Mouse (Mus musculus): ENCODE measurements at regions not wholly inside any gene's neighbourhood (a gene's known extent, or its start where the extent isn't known, plus 50 kb on each side); places are given as distances from the start of the nearest gene placed in this dataset.
"Not testable (repeated sequence)": the region's sequence is repeated elsewhere in the genome, so short reads cannot be mapped to it uniquely, and the experiment has no call there.

DNA sequence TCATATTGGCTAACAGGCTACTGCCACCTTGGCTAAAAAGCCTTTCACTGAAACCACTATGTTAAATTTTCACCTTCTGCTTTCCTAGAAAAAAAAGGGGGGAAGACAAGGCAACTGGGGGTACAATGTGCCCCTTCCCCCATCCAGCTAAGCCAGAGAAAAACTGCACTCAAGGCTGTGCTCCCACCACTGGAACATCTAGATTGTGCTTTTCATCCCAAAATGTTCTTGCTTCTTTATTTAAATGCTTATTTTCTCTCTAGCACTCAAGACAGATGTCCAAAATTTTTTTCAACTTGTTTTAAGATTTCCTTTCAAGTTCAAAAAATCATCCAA lies 245.9 kb upstream of the 1700008P02Rik start:
- H3K9me3 ChIP-seq, result no peaks in the 10 kb centered on the region
- no peaks in the 10 kb centered on the region for H3K4me1 ChIP-seq
- H3K27ac ChIP-seq, result no peak overlapping the region
- DNase-seq (ENCODE audit: extremely low spot score, low spot score), result no peak
- H3K27me3 ChIP-seq (ENCODE audit: poor library complexity, severe bottlenecking), result no peaks in the 10 kb centered on the region
- H3K4me3 ChIP-seq, result no peak overlapping the region
- H3K36me3 ChIP-seq (replicated peaks), result no peaks in the 10 kb centered on the region

DNA sequence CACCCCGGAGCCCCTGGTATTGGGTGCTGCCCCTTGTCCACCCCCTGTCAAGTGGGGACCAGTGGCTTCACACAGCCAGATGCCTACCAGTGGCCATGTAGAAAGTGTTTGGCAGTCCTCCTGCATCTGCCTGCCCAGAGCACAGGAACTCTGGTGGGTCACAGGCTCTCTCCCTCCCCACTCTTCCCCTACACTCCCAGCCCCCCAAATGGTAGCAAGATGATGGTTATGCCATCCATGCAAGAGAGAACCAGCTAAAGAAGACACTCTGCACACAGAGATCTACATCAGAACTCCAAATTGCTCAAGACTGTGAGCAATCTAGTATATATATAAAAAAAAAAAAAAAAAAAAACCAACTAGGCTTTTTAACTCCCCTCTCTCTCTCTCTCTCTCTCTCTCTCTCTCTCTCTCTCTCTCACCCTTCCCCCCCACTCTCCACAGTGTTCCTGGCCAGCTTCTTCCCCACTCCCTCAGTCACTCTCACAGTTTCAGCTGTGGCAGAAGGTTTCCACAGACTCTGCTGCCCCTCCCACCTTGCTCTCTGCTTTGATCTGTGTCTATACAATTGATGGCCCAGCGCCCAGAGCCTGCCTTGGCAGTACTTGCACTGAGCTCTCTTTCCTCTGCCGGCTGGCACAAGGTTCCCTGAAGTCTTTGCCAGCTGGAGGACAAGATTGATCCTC lies 245.4 kb upstream of the 1700008P02Rik start:
- H3K4me1 ChIP-seq, result no peaks in the 10 kb centered on the region
- WGBS, result 79% methylated on average over 3 of the region's 3 CpGs
- no peak overlapping the region for H3K4me3 ChIP-seq
- no peaks in the 10 kb centered on the region for H3K36me3 ChIP-seq (replicated peaks)
- H3K27ac ChIP-seq, result no peak overlapping the region
- H3K27me3 ChIP-seq (ENCODE audit: poor library complexity, severe bottlenecking), result no peaks in the 10 kb centered on the region
- H3K9me3 ChIP-seq, result no peaks in the 10 kb centered on the region
- DNase-seq (ENCODE audit: extremely low spot score, low spot score), result no peak

DNA sequence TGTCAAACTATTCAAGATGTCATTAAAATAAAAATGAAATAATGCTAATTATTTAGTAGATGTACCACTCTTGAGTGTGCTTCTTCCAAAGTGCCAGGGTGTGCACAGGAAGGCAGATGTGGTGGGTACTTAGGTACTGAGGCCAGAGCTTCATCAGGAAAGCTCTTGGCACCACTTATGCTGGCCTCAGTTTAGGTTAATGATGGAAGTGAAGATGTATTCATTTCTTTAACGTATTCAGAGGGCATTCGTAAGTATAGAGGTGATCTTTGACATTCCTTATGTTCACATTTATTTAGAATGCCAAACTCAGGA lies 239.6 kb upstream of the 1700008P02Rik start:
- Histone ChIP-seq H3K36me3 (replicated peaks) (no peaks in the 10 kb centered on the region), H3K4me1 (no peaks in the 10 kb centered on the region), H3K27ac (no peak overlapping the region), H3K4me3 (no peak overlapping the region), H3K9me3 (no peaks in the 10 kb centered on the region), H3K27me3 (ENCODE audit: poor library complexity, severe bottlenecking) (no peaks in the 10 kb centered on the region)
- DNase-seq (ENCODE audit: extremely low spot score, low spot score), result no peak
- WGBS, result 92% methylated on average over 2 of the region's 2 CpGs

DNA sequence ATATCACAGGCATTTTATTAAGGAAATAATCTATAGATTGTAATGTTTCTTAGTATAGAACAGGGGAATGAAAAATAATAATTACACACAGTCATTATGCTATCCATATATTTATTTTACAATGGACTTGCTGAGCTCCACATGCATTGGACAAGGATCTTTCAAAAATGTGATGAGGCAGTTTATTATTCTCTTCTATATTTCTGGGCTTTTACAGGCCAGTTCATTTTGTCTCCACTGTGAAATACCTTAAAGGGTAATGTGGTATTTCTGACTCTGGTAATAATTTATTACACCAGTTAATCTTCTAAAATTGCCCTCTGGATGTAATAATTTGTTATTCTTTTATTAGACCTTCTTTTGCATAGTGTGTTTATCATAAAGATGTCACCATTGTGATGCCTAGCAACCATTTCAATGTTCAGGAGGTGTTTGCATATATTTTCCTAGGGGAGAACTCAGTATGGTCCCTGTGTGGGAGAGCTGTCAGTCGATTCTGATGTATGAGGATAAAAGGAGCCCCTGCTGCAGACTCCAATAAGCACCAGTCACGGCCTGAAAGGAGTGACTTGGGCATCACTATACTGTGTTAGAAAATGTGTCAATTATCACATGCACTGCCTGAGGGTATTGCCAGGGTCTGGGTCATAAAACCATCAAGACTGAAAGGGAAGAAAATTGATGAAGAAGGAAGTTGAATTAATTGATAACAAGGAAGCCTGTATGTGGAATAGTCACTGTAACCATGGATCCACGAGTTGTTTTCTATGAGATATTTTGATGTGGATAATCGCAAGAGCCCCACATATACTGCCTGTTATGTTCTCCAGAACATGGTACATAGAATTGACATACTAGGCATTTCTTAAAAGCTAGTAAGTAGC lies 239.0 kb upstream of the 1700008P02Rik start:
- H3K4me3 ChIP-seq, result no peak overlapping the region
- 69% methylated on average over 4 of the region's 4 CpGs for WGBS
- H3K27me3 ChIP-seq (ENCODE audit: poor library complexity, severe bottlenecking), result no peaks in the 10 kb centered on the region
- DNase-seq (ENCODE audit: extremely low spot score, low spot score), result no peak
- H3K27ac ChIP-seq, result no peak overlapping the region
- no peaks in the 10 kb centered on the region for H3K9me3 ChIP-seq
- H3K4me1 ChIP-seq, result no peaks in the 10 kb centered on the region
- H3K36me3 ChIP-seq (replicated peaks), result no peaks in the 10 kb centered on the region

DNA sequence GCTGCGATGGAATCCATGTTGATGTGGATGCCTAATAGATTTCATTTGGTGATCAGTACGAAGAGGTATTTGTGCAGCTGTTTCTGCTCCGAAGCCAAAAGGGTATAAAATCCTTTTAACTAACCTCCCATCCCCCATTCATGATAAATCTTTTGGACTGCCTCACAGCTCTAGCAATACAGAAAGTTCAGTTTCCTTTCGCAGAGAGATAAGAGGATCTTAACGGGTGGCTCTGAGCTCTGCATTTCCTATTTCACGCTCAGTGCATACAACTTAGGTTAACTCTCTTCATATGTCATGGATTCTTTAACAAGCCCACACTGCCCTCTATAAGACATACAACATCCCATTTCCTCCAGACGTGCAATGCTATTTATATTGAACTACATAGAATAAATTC lies 199.1 kb upstream of the 1700008P02Rik start:
- Histone ChIP-seq H3K36me3 (replicated peaks) (no peaks in the 10 kb centered on the region), H3K27me3 (ENCODE audit: poor library complexity, severe bottlenecking) (no peaks in the 10 kb centered on the region), H3K4me1 (no peaks in the 10 kb centered on the region), H3K27ac (no peak overlapping the region), H3K9me3 (no peaks in the 10 kb centered on the region), H3K4me3 (no peak overlapping the region)
- 74% methylated on average over 7 of the region's 7 CpGs for WGBS
- no peak for DNase-seq (ENCODE audit: extremely low spot score, low spot score)

DNA sequence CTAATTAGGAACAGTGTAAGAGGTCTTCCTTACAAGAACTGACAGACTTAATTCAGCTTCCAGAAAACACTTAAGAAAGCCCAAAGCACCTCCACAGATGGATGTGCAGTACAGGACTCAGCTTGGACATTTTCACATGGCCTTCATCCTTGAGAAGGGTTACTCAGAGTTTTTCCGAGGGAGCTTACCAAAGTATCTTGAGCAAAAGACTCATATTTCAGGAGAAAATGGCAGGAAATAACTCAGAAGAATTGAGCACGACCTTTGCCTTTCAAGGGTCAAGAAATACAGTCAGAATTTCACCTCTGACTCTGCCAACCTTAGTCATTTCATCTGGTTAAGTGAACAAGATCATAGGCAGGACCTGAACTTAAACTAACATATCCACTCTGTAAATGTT lies 192.1 kb upstream of the 1700008P02Rik start:
- 52% methylated on average over 2 of the region's 2 CpGs for WGBS

DNA sequence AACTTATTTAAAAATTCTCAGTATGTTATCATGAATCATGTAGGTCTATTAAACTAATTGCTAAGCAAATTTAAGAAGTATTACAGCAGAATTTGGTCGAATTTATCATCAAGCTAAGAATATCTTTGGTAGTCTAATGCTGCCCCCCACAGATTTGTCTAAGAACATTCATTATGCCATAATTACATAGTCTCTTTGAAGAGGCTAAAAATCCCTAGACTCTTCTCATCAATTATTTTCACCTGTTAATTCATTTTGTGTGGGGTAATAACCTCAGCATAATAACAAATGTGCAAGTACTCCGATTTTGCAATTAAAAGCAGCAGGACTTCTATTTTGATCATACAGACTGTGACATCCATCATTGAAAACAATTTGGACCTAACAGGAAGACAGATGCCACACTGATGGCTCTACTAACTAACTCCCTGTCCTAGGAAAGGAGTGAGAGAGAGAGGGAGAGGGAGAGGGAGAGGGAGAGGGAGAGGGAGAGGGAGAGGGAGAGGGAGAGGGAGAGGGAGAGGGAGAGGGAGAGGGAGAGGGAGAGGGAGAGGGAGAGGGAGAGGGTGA lies 189.2 kb upstream of the 1700008P02Rik start:
- H3K27ac ChIP-seq, result no peak overlapping the region
- WGBS, result 71% methylated on average over 2 of the region's 2 CpGs
- no peak overlapping the region for H3K4me3 ChIP-seq

More for the DNA sequence above, 192.1 kb upstream of the 1700008P02Rik start:
- H3K27ac ChIP-seq, result no peak overlapping the region
- H3K36me3 ChIP-seq (replicated peaks), result no peaks in the 10 kb centered on the region
- no peak overlapping the region for H3K4me3 ChIP-seq
- H3K27me3 ChIP-seq (ENCODE audit: poor library complexity, severe bottlenecking), result no peaks in the 10 kb centered on the region
- peaks cover 10% of the 10 kb centered on the region for H3K4me1 ChIP-seq
- no peaks in the 10 kb centered on the region for H3K9me3 ChIP-seq
- no peak for DNase-seq (ENCODE audit: extremely low spot score, low spot score)

DNA sequence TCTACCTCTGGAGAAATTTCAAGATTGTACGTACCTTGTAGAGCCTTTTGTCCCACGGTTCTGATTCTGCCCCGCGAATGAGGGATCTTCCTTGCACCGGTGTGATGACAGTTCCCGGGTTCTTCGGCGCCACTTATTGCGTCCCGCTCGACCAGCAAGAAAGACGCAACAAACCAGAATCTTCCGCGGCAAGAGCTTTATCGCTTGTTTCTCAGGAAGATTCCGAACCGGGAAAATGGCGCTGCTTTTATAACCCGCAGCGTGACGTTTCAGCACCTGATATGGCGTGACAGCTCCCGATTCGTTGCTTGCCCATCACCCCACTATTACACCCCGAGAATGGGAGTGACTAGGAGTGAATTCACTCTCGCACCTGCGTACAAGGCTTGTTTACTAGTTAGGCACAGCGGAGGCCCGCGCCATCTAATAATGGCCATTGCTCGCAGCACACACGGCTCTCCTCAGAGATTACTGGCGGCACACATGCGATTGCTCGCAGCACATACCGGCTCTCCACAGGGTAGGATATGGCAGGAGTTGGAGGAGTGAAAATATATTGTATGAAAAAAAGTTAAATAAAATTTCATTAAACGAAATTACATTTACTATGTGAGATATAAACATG lies 180.0 kb upstream of the 1700008P02Rik start:
- H3K9me3 ChIP-seq; H3K36me3 ChIP-seq (replicated peaks); H3K4me3 ChIP-seq; H3K27ac ChIP-seq; H3K27me3 ChIP-seq (ENCODE audit: poor library complexity, severe bottlenecking); H3K4me1 ChIP-seq; DNase-seq (ENCODE audit: extremely low spot score, low spot score): not testable (repeated sequence)
- WGBS, result 95% methylated on average over 34 of the region's 37 CpGs

More for the DNA sequence above, 189.2 kb upstream of the 1700008P02Rik start:
- H3K4me1 ChIP-seq, result peaks cover 10% of the 10 kb centered on the region
- no peaks in the 10 kb centered on the region for H3K36me3 ChIP-seq (replicated peaks)
- no peaks in the 10 kb centered on the region for H3K27me3 ChIP-seq (ENCODE audit: poor library complexity, severe bottlenecking)
- DNase-seq (ENCODE audit: extremely low spot score, low spot score), result no peak
- no peaks in the 10 kb centered on the region for H3K9me3 ChIP-seq

DNA sequence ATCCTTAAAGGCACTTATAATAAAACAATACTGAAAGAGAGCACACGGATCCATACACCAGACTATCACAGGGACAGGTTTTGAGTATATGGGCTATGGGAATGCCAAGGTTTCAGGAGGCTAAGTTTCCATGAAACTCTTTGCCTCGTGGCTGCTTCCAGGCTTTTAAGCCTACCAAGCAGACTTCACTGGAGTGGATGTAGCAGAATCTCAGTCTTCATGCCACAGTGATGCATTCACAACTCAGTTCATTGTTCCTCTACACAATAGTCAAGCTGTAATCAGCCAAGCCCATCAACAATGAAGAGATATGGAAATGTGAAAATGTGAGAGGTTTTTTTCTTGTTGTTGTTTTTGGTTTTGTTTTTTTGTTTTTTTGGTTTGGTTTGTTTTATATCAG lies 148.3 kb upstream of the 1700008P02Rik start:
- WGBS, result 63% methylated on average over 2 of the region's 2 CpGs
- H3K27me3 ChIP-seq (ENCODE audit: poor library complexity, severe bottlenecking), result no peaks in the 10 kb centered on the region
- no peak for DNase-seq (ENCODE audit: extremely low spot score, low spot score)
- H3K27ac ChIP-seq, result no peak overlapping the region
- H3K4me3 ChIP-seq, result no peak overlapping the region
- H3K4me1 ChIP-seq, result no peaks in the 10 kb centered on the region
- no peaks in the 10 kb centered on the region for H3K9me3 ChIP-seq
- no peaks in the 10 kb centered on the region for H3K36me3 ChIP-seq (replicated peaks)

DNA sequence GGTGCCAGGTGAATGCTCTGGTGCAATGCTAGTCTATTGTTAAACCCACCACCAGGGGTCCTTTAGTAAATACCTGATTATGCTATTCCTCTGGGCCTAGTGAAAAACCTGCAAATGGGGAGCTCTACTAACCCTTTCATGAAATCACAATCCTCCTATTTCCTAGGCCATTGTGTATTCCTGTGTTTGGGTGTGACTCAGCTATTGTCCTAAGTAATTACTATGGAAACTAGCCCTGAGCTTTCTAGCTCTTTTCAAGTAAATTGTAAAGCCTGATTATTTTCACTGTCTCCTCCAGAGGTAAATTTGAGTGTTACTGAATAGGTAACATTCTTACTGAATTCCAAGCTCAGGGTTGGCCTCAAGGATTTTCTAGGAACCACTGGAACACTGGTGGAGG lies 147.8 kb upstream of the 1700008P02Rik start:
- not testable (repeated sequence) for H3K27ac ChIP-seq; H3K9me3 ChIP-seq; H3K4me3 ChIP-seq; DNase-seq (ENCODE audit: extremely low spot score, low spot score); H3K36me3 ChIP-seq (replicated peaks); H3K4me1 ChIP-seq; H3K27me3 ChIP-seq (ENCODE audit: poor library complexity, severe bottlenecking)

DNA sequence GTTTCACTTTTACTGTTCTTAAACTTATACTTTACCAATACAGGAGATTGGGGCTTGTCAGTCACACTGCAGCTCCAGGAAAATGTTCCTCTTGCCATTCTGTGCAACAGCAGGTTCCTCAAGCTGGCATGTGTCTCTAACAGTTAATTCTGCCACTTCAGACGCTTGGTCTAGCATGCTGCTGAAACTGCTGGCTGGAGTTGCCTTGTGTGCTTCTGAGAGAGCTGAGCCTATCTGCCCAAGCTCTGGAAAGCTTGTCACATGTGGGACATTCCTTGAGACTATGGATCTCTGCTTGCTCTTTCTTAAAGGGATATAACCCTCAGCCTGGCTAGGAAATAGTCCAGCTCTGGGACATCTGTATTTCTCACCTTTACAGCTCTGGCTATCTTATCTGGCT lies 138.9 kb upstream of the 1700008P02Rik start:
- no peaks in the 10 kb centered on the region for H3K9me3 ChIP-seq
- DNase-seq (ENCODE audit: extremely low spot score, low spot score), result no peak
- no peaks in the 10 kb centered on the region for H3K4me1 ChIP-seq
- no peaks in the 10 kb centered on the region for H3K36me3 ChIP-seq (replicated peaks)
- no peaks in the 10 kb centered on the region for H3K27me3 ChIP-seq (ENCODE audit: poor library complexity, severe bottlenecking)
- H3K27ac ChIP-seq, result no peak overlapping the region
- WGBS, result 76% methylated on average over 1 of the region's 1 CpGs
- no peak overlapping the region for H3K4me3 ChIP-seq

DNA sequence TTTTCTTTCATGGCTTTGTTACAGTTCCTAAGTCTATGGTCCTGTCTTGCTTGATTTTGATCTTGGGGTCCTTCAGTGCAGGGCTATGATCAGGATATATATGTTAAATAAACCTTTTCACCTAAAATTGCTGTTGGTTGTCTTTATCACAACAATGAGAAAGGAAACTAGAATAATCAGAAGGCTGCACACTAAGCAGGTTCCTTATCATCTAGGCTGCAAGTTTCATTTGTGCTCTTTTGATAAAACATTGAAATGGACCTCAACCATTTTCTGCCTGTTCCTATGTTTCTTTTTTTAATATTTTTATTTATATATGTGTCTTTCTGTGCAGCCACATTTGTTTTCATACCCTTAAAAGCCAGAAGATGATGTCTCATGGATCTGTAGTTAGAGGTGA lies 137.3 kb upstream of the 1700008P02Rik start:
- H3K27ac ChIP-seq, result no peak overlapping the region
- no peaks in the 10 kb centered on the region for H3K9me3 ChIP-seq
- H3K4me3 ChIP-seq, result no peak overlapping the region
- H3K27me3 ChIP-seq (ENCODE audit: poor library complexity, severe bottlenecking), result no peaks in the 10 kb centered on the region
- H3K36me3 ChIP-seq (replicated peaks), result no peaks in the 10 kb centered on the region
- no peak for DNase-seq (ENCODE audit: extremely low spot score, low spot score)
- H3K4me1 ChIP-seq, result no peaks in the 10 kb centered on the region

DNA sequence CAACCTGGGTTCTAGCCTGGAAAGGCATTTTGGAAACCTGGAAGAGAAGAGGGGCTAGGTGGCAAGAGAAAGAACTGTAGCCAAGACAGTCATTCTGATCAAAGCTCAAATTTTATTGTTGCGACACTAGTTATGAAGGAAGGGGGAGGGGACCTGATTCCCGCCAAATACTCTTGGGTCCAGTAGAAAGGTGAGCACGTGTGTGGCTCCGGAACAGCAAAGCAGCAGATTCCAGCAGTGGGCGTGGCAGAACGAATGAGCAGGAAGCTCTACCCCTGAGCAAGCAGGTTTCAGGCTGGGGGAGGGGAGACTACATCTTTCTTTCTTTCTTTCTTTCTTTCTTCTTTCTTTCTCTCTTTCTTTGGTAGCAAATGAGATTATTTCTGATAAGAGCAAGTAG lies 130.5 kb upstream of the 1700008P02Rik start:
- not testable (repeated sequence) for H3K27ac ChIP-seq; H3K4me1 ChIP-seq; H3K36me3 ChIP-seq (replicated peaks); H3K9me3 ChIP-seq; DNase-seq (ENCODE audit: extremely low spot score, low spot score); H3K27me3 ChIP-seq (ENCODE audit: poor library complexity, severe bottlenecking); H3K4me3 ChIP-seq
- 87% methylated on average over 6 of the region's 6 CpGs for WGBS

Data from forebrain, embryonic 10.5 days (tissue).